Mouse (Mus musculus): ENCODE data around the gene Uimc1.

DNA sequence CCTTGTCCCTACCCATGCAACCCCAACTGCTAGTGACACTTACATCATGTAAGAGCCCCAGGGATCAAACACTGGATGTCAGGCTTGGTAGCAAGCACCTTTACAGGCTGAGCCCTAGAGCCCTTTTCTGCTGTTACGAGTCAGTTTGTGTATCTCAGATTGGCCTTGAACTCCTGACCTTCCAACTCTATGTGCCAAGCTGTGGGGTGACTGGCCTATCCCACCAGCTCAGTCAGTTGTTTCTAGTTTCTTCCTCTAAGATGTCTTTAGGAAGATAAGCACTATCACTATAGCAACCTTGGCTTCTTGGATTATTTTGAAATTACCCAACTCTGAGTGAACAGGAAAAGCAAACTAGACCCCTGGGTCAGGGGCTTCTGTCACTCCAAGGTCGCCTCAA lies 3.3 kb upstream of the Uimc1 start:
- TF ChIP-seq CTCF (IDR thresholded peaks at IDR 0.05; ENCODE audit: low read depth) (no peak), EP300 (IDR thresholded peaks at IDR 0.05; ENCODE audit: low read depth) (no peak)
